Mouse (Mus musculus) urinary bladder, postnatal 36 days (tissue): ENCODE data around the gene Whrn.
A peak's percentile ranks its signal among the peaks of the same experiment; 100 is the strongest.

ENCODE experiments used
- DNase-seq, 2 experiments: peaks; one replicate each; pipeline ENCODE4 v3.0.0; 2022; ENCODE audit warnings: low spot score in 2 of 2, mixed read lengths in 1 of 2

Gene Whrn

GRCm38 (mm10) chr4:63495915-63496278, at the start of gene Whrn:
TSS of gene Whrn (minus strand) at chr4:63495991.
- peak; percentile 46 to 71 for DNase-seq

- no peak for DNase-seq
These were observed 49.6 kb upstream of the Whrn start for GRCm38 (mm10) chr4:63545231-63545958.

- DNase-seq: peak; percentile 92 to 95
These were observed 48.9 kb upstream of the Whrn start, which contains the start of gene Atp6v1g1 for GRCm38 (mm10) chr4:63544494-63545230. TSS of gene Atp6v1g1 (plus strand) at chr4:63544772.

- peak in 1 of 2 experiments; percentile 8 for DNase-seq
These were observed 48.1 kb upstream of the Whrn start for GRCm38 (mm10) chr4:63543746-63544493.

GRCm38 (mm10) chr4:63542209-63542608, 46.4 kb upstream of the Whrn start:
- DNase-seq: no peak

GRCm38 (mm10) chr4:63537602-63538001, 41.8 kb upstream of the Whrn start:
- no peak for DNase-seq

- DNase-seq: no peak
These were observed 34.6 kb upstream of the Whrn start for GRCm38 (mm10) chr4:63530409-63530808.

GRCm38 (mm10) chr4:63528946-63529345, 33.2 kb upstream of the Whrn start:
- no peak for DNase-seq

- no peak for DNase-seq
These were observed 29.7 kb upstream of the Whrn start for GRCm38 (mm10) chr4:63525514-63525913.

GRCm38 (mm10) chr4:63521813-63522419, 26.1 kb upstream of the Whrn start:
- DNase-seq: no peak

GRCm38 (mm10) chr4:63515021-63515420, 19.2 kb upstream of the Whrn start:
- no peak for DNase-seq

- DNase-seq: no peak
These were observed 18.7 kb upstream of the Whrn start for GRCm38 (mm10) chr4:63514454-63514984.

GRCm38 (mm10) chr4:63512921-63513320, 17.1 kb upstream of the Whrn start:
- DNase-seq: no peak

GRCm38 (mm10) chr4:63508232-63508631, 12.4 kb upstream of the Whrn start:
- DNase-seq: peak; percentile 59 to 74

GRCm38 (mm10) chr4:63507478-63507877, 11.7 kb upstream of the Whrn start:
- no peak for DNase-seq

GRCm38 (mm10) chr4:63503949-63504348, 8.2 kb upstream of the Whrn start:
- DNase-seq: no peak

- DNase-seq: no peak
These were observed 5.3 kb upstream of the Whrn start for GRCm38 (mm10) chr4:63501050-63501449.

GRCm38 (mm10) chr4:63498346-63498745, 2.6 kb upstream of the Whrn start:
- no peak for DNase-seq

GRCm38 (mm10) chr4:63496312-63496711, 521 bp upstream of the Whrn start:
- no peak for DNase-seq

GRCm38 (mm10) chr4:63494967-63495914, 550 bp downstream of the Whrn start:
- DNase-seq: peak; percentile 16 to 43
